Mouse (Mus musculus) 3T3-L1 (cell line): ENCODE data around the gene Gm20937.
"Not testable (repeated sequence)": the region's sequence is repeated elsewhere in the genome, so short reads cannot be mapped to it uniquely, and the experiment has no call there.

Experiments
- DNase-seq: peaks from one replicate; pipeline ENCODE4 v3.0.0-alpha.2; 2015; ENCODE audit warnings: low read depth, low spot score

Gene Gm20937

DNA sequence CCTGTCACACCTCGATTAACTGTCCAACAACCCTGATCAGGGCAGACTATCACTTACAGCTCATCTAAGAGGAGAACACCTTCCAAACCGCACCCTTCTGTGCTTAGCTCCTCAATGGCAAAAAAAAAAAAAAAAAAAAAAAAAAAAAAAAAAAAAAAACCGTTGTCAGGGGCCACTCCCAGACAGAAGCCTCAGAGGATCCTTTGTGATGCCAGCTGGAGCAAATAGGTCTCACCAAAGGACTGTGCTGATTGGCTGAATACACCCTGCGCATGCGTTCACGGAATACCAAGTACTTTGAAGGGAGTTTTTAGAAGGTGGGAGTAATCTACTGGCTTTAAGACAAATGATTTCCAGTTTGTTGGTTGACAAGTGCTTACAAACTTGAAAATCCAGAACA is at the start of gene Gm20937:
Gm20937 (minus strand) TSS at position 101 of the 400 bp plus-strand sequence.
- DNase-seq = not testable (repeated sequence)
